Mouse (Mus musculus): ENCODE measurements around the gene Zfp385c.

DNA sequence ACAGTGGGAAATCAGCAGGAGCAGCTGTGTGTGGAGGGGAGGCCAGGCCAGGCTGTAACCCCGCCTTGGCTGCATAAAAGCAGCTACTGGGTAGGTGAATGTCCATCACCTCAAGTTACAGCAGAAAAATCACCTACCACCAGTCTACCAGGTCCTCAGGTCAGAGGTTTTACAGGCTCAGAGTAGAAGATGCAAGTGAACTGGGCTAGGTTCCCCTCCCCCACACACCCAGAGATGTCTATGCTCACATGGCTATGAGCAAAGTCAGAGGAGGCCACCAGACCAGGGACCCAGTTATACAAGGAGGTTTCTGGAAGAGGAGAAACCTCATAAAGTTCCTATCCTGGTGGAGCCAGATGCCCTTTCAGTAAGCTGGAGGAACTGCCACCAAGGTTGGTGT is 21.2 kb downstream of the Zfp385c start:
- TF ChIP-seq CTCF (IDR thresholded peaks at IDR 0.05; ENCODE audit: low read depth, low read length), result no peak
- no peak for TF ChIP-seq TAL1 (conservative IDR thresholded peaks at IDR 0.05; ENCODE audit: low read depth, low read length)
- TF ChIP-seq GATA1 (IDR thresholded peaks at IDR 0.05; ENCODE audit: borderline replicate concordance, low read length), result no peak
- no peak for TF ChIP-seq POLR2AphosphoS5 (IDR thresholded peaks at IDR 0.05; ENCODE audit: insufficient replicate concordance, low read depth, low read length)

Data from G1E (cell line).